Mouse (Mus musculus) stomach, embryonic 16.5 days (tissue): ENCODE results near the gene D2hgdh. TPM values are rescaled to one million over a fixed set of nuclear protein-coding genes. Genes with fewer than 3 reads are reported as not detected.
"Not testable (repeated sequence)": the region's sequence is repeated elsewhere in the genome, so short reads cannot be mapped to it uniquely, and the experiment has no call there.

Experiments
- ATAC-seq: fragments of 200-750 bp; cut with Nextera tagmentation; 2 replicates; pipeline ENCODE4 v1.8.0; 2017; ENCODE audit warnings: moderate number of reproducible peaks, moderate TSS enrichment; ENCODE audit not compliant: insufficient read depth, low FRiP score
- H3K27ac ChIP-seq: fragments of 300-500 bp; sonication (generic); 2 replicates; pipeline ENCODE4 v1.5.1; 2014; ENCODE audit warnings: low read length
- H3K27me3 ChIP-seq: fragments of 300-500 bp; sonication (generic); 2 replicates; pipeline ENCODE4 v1.6.1; 2014; ENCODE audit warnings: low read length, control low read depth, mixed read lengths; ENCODE audit not compliant: control insufficient read depth, insufficient read depth
- H3K36me3 ChIP-seq: fragments of 300-500 bp; sonication (generic); 2 replicates; pipeline ENCODE4 v1.6.1; 2014; ENCODE audit warnings: low read length; ENCODE audit not compliant: control insufficient read depth, insufficient read depth
- H3K4me1 ChIP-seq: fragments of 300-500 bp; sonication (generic); 2 replicates; pipeline ENCODE4 v1.6.1; 2014; ENCODE audit warnings: low read length, control low read depth, mixed read lengths; ENCODE audit not compliant: control insufficient read depth, insufficient read depth
- H3K4me2 ChIP-seq: fragments of 300-500 bp; sonication (generic); 2 replicates; pipeline ENCODE4 v1.6.1; 2014; ENCODE audit warnings: low read depth, low read length, mixed read lengths
- H3K4me3 ChIP-seq: fragments of 300-500 bp; sonication (generic); replicated peaks from 2 replicates; pipeline ENCODE4 v1.5.1; 2014; ENCODE audit warnings: mild to moderate bottlenecking, low read length
- H3K9ac ChIP-seq: fragments of 300-500 bp; sonication (generic); 2 replicates; pipeline ENCODE4 v1.6.1; 2014; ENCODE audit warnings: low read length
- H3K9me3 ChIP-seq: fragments of 300-500 bp; sonication (generic); replicated peaks from 2 replicates; pipeline ENCODE4 v1.6.1; 2016; ENCODE audit warnings: low read length, control low read depth; ENCODE audit not compliant: control insufficient read depth
- WGBS: fragments of 180-500 bp; shearing (Covaris S2); extraction: QIAGEN DNeasy Blood & Tissue Kit; methylation state at CpG from one replicate; pipeline ENCODE4 v1.1.7; 2014; 5-methylcytosine and 5-hydroxymethylcytosine counted together
- polyA plus RNA-seq: library from polyadenylated mRNA; unstranded; fragments of >200 nt; fragmentation: Nextera tagmentation; extraction: Ambion mirVana; gene quantifications from 2 replicates; pipeline ENCODE4 v1.2.1, GENCODE M21; 2015

D2hgdh gene
- polyA plus RNA-seq, 1 experiment from 2014 or later, result 14.3 TPM

GRCm38 (mm10) chr1:93836532-93836913 lies 11.8 kb downstream of the D2hgdh start:
- no peak for ATAC-seq
- H3K4me2 ChIP-seq, result no peak overlapping the region
- 94% methylated on average over 2 of the region's 2 CpGs for WGBS
- no peaks in the 10 kb centered on the region for H3K9me3 ChIP-seq
- no peak overlapping the region for H3K27ac ChIP-seq
- H3K4me3 ChIP-seq, result no peak overlapping the region
- H3K4me1 ChIP-seq, result no peaks in the 10 kb centered on the region
- no peaks in the 10 kb centered on the region for H3K36me3 ChIP-seq
- H3K27me3 ChIP-seq, result no peaks in the 10 kb centered on the region
- H3K9ac ChIP-seq, result no peak overlapping the region

- H3K9ac ChIP-seq, result no peak overlapping the region
- no peak overlapping the region for H3K4me3 ChIP-seq
- no peak overlapping the region for H3K4me2 ChIP-seq
- H3K4me1 ChIP-seq, result no peaks in the 10 kb centered on the region
- 88% methylated on average over 7 of the region's 8 CpGs for WGBS
- ATAC-seq, result no peak
- no peaks in the 10 kb centered on the region for H3K27me3 ChIP-seq
- no peaks in the 10 kb centered on the region for H3K36me3 ChIP-seq
- no peaks in the 10 kb centered on the region for H3K9me3 ChIP-seq
- no peak overlapping the region for H3K27ac ChIP-seq
These were observed 12.6 kb downstream of the D2hgdh start for GRCm38 (mm10) chr1:93837335-93837734.

- not testable (repeated sequence) for ATAC-seq
- WGBS, result 85% methylated on average over 8 of the region's 8 CpGs
These were observed 13.9 kb downstream of the D2hgdh start for GRCm38 (mm10) chr1:93838569-93838968.

GRCm38 (mm10) chr1:93845766-93846366 lies 21.2 kb downstream of the D2hgdh start:
- not testable (repeated sequence) for H3K36me3 ChIP-seq, H3K9me3 ChIP-seq, H3K4me1 ChIP-seq, H3K4me3 ChIP-seq, H3K27me3 ChIP-seq, ATAC-seq, H3K4me2 ChIP-seq, H3K27ac ChIP-seq, H3K9ac ChIP-seq
- WGBS, result 56% methylated on average over 1 of the region's 3 CpGs

More at GRCm38 (mm10) chr1:93838569-93838968, 13.9 kb downstream of the D2hgdh start:
- not testable (repeated sequence) for H3K27ac ChIP-seq, H3K9me3 ChIP-seq, H3K27me3 ChIP-seq, H3K36me3 ChIP-seq, H3K4me1 ChIP-seq, H3K4me3 ChIP-seq, H3K4me2 ChIP-seq, H3K9ac ChIP-seq

- H3K9ac ChIP-seq, H3K4me1 ChIP-seq, H3K27ac ChIP-seq, H3K4me3 ChIP-seq, H3K9me3 ChIP-seq, H3K36me3 ChIP-seq, ATAC-seq, H3K4me2 ChIP-seq, H3K27me3 ChIP-seq: not testable (repeated sequence)
- WGBS, result 86% methylated on average over 4 of the region's 4 CpGs
These were observed 31.1 kb downstream of the D2hgdh start for GRCm38 (mm10) chr1:93855790-93856189.

- no peak for ATAC-seq
- Histone ChIP-seq H3K9me3 (no peaks in the 10 kb centered on the region), H3K4me3 (no peak overlapping the region), H3K9ac (no peak overlapping the region), H3K27ac (no peak overlapping the region), H3K36me3 (no peaks in the 10 kb centered on the region), H3K27me3 (no peaks in the 10 kb centered on the region), H3K4me2 (no peak overlapping the region), H3K4me1 (no peaks in the 10 kb centered on the region)
- 42% methylated on average over 6 of the region's 6 CpGs for WGBS
These were observed 32.7 kb downstream of the D2hgdh start for GRCm38 (mm10) chr1:93857370-93857769.

- no peak for ATAC-seq
These were observed 33.3 kb downstream of the D2hgdh start for GRCm38 (mm10) chr1:93857991-93858390.

GRCm38 (mm10) chr1:93859619-93860018 lies 34.9 kb downstream of the D2hgdh start:
- Histone ChIP-seq H3K27ac (no peak overlapping the region), H3K4me2 (no peak overlapping the region), H3K27me3 (no peaks in the 10 kb centered on the region), H3K4me3 (no peak overlapping the region), H3K9me3 (no peaks in the 10 kb centered on the region), H3K4me1 (no peaks in the 10 kb centered on the region), H3K9ac (no peak overlapping the region), H3K36me3 (no peaks in the 10 kb centered on the region)
- ATAC-seq, result no peak

More at GRCm38 (mm10) chr1:93857991-93858390, 33.3 kb downstream of the D2hgdh start:
- Histone ChIP-seq H3K9ac (no peak overlapping the region), H3K27me3 (no peaks in the 10 kb centered on the region), H3K4me3 (no peak overlapping the region), H3K4me1 (no peaks in the 10 kb centered on the region), H3K27ac (no peak overlapping the region), H3K4me2 (no peak overlapping the region), H3K36me3 (no peaks in the 10 kb centered on the region), H3K9me3 (no peaks in the 10 kb centered on the region)
- WGBS, result 52% methylated on average over 3 of the region's 3 CpGs

- not testable (repeated sequence) for H3K4me1 ChIP-seq, H3K4me3 ChIP-seq, H3K36me3 ChIP-seq, H3K27ac ChIP-seq, H3K4me2 ChIP-seq, H3K27me3 ChIP-seq, H3K9ac ChIP-seq, ATAC-seq, H3K9me3 ChIP-seq
- 44% methylated on average over 2 of the region's 2 CpGs for WGBS
These were observed 36.3 kb downstream of the D2hgdh start, which contains the start of gene Gal3st2 for GRCm38 (mm10) chr1:93861048-93861447. Gal3st2 (plus strand) TSS chr1:93861306.
